Comparison of ENCODE assay signal across 22 mouse cellular contexts in genomic region chr1:53781311-53781710, GRCm38 (mm10). TPM values are rescaled to one million over a fixed set of nuclear protein-coding genes. Genes with fewer than 3 reads are reported as not detected.
A peak's percentile ranks its signal among the peaks of the same experiment; 100 is the strongest.
DNase-seq lines count a peak whose midpoint lies in the region; ATAC-seq and TF ChIP-seq lines count a peak whose summit lies in the region.
"Had no signal": no experiment of that assay in that cellular context is flagged by ENCODE, and none has a peak within 500 bp of the region (broad histone marks: within the 10 kb centered on the region; RNA-seq: fewer than 3 reads in every experiment).

No protein-coding gene starts in this region.

- ATAC-seq in megakaryocyte, adult 5-6 weeks (ENCODE audit: poor library complexity, severe bottlenecking) = no peak
- ATAC-seq: forebrain, postnatal 0 days; hindbrain, embryonic 16.5 days; midbrain, embryonic 16.5 days had no signal

- H3K27me3 ChIP-seq in megakaryocyte, embryonic 14.5 days (replicated peaks) = no peaks in the 10 kb centered on the region
- H3K27me3 ChIP-seq in kidney, adult 2 months (replicated peaks; ENCODE audit: control insufficient read depth, insufficient read depth, low read length) = no peaks in the 10 kb centered on the region
- H3K27me3 ChIP-seq: embryonic facial prominence, embryonic 12.5 days had no signal

- peak overlapping the region; percentile 69 for H3K4me3 ChIP-seq in megakaryocyte, embryonic 14.5 days (replicated peaks)
- no peak overlapping the region for H3K4me3 ChIP-seq in kidney, adult 2 months (ENCODE audit: insufficient read depth, low read depth, low read length)
- no peak overlapping the region for H3K4me3 ChIP-seq in lung, adult 2 months (replicated peaks; ENCODE audit: extremely low read depth, low read depth, low read length)
- H3K4me3 ChIP-seq: embryonic facial prominence, embryonic 12.5 days; left cerebral cortex, adult 2 months; midbrain, embryonic 10.5 days had no signal

- no peak overlapping the region for H3K27ac ChIP-seq in kidney, adult 2 months (ENCODE audit: insufficient read depth, low read depth, low read length)
- H3K27ac ChIP-seq: embryonic facial prominence, embryonic 12.5 days; kidney, postnatal 0 days; left cerebral cortex, adult 2 months; liver, embryonic 14.5 days; midbrain, embryonic 10.5 days had no signal

- no peak for TF ChIP-seq CTCF in kidney, adult 2 months (conservative IDR thresholded peaks at IDR 0.05; ENCODE audit: insufficient read depth, insufficient read length, low read depth, low read length)
- no peak for TF ChIP-seq CTCF in lung, adult 2 months (IDR thresholded peaks at IDR 0.05; ENCODE audit: insufficient read depth, low read length)

- H3K36me3 ChIP-seq in megakaryocyte, embryonic 14.5 days (replicated peaks; ENCODE audit: low read length) = peaks cover 8% of the 10 kb centered on the region
- H3K36me3 ChIP-seq in kidney, adult 2 months (ENCODE audit: control insufficient read depth, insufficient read depth, low read length) = no peaks in the 10 kb centered on the region
- H3K36me3 ChIP-seq: embryonic facial prominence, embryonic 12.5 days; midbrain, embryonic 10.5 days had no signal

- H3K4me1 ChIP-seq in megakaryocyte, embryonic 14.5 days = peaks cover 51% of the 10 kb centered on the region
- H3K4me1 ChIP-seq in kidney, adult 2 months (ENCODE audit: control insufficient read depth, insufficient read depth, low read length) = no peaks in the 10 kb centered on the region; the same call in 1 of the 2 replicates
- H3K4me1 ChIP-seq in lung, adult 2 months (ENCODE audit: control insufficient read depth, insufficient read depth, low read length) = no peaks in the 10 kb centered on the region; the same call in 1 of the 2 replicates
- H3K4me1 ChIP-seq: embryonic facial prominence, embryonic 12.5 days had no signal

- no peak for TF ChIP-seq POLR2A in kidney, adult 2 months (IDR thresholded peaks at IDR 0.05; ENCODE audit: low read depth, low read length)
- TF ChIP-seq POLR2A in lung, adult 2 months (IDR thresholded peaks at IDR 0.05; ENCODE audit: borderline replicate concordance, extremely low read depth, low read depth, low read length) = no peak

- H3K9me3 ChIP-seq in megakaryocyte, embryonic 14.5 days = no peaks in the 10 kb centered on the region
- H3K9me3 ChIP-seq: embryonic facial prominence, embryonic 12.5 days; midbrain, embryonic 10.5 days had no signal

- peak; percentile 66 for DNase-seq in CD4-positive, CD25-positive, alpha-beta regulatory T cell, adult 2 months (ENCODE audit: low read depth, low spot score)
- peak; percentile 77 for DNase-seq in induced T-regulatory cell, adult 2 months (ENCODE audit: low read depth)
- peak; percentile 52 for DNase-seq in thymus, postnatal 14 days
- DNase-seq in kidney, adult 2 months = no peak
- no peak for DNase-seq in lung, adult 2 months
- DNase-seq: adrenal gland, postnatal 36 days; cerebellum, adult 11-12 months; cerebellum, postnatal 14 days; forebrain, postnatal 0 days; gastrocnemius, postnatal 36 days; kidney, adult 11 months; layer of hippocampus, adult 9-11 months; lung, postnatal 4 days had no signal

- 83% methylated on average over 1 of the region's 1 CpGs for WGBS in kidney, adult 2 months
- 69% methylated on average over 1 of the region's 1 CpGs for WGBS in lung, adult 2 months

RNA-seq across cellular contexts. Expression of gene Stk17b, which starts 3.7 kb away (rescaled TPM):
- 1.4 TPM in 1 of 2 replicates, not detected in the other for polyA plus RNA-seq in megakaryocyte, embryonic 14.5 days (2012; ENCODE audit: insufficient read depth, low replicate concordance)
- 160 and 166 TPM in 2 replicates for total RNA-seq in megakaryocyte, adult 5-6 weeks (2015)
- total RNA-seq in megakaryocyte, adult 5-6 weeks (2017) = 131 and 147 TPM in 2 replicates
- polyA plus RNA-seq in kidney, adult 2 months (2012; rRNA removed) = 1.8 and 4.1 TPM in 2 replicates
- 6.5 and 9.3 TPM in 2 replicates for polyA plus RNA-seq in lung, adult 2 months (2012; rRNA removed)

Comparison
In these comparisons a context has a peak if more than half of its experiments do, and no peak if none do; other contexts are left out.
1. DNase-seq: peak in CD4-positive, CD25-positive, alpha-beta regulatory T cell, adult 2 months (single experiment), induced T-regulatory cell, adult 2 months (single experiment) and thymus, postnatal 14 days (single experiment); none in kidney, adult 2 months (single experiment) and lung, adult 2 months (single experiment).